Mouse (Mus musculus): ENCODE results near the gene Syt2. TPM values are rescaled to one million over a fixed set of nuclear protein-coding genes. Genes with fewer than 3 reads are reported as not detected.
A peak's percentile ranks its signal among the peaks of the same experiment; 100 is the strongest.

Gene Syt2
- polyA plus RNA-seq, 1 experiment from 2014 or later = 0.58 TPM

- H3K4me2 ChIP-seq (ENCODE audit: low read length) = no peak overlapping the region
- 0 out of 2 replicates have a peak, but pooled peaks cover 3% of the 10 kb centered on the region for H3K4me1 ChIP-seq (replicated peaks; ENCODE audit: insufficient read depth, low read length)
- H3K9me3 ChIP-seq (replicated peaks; ENCODE audit: low read length) = no peaks in the 10 kb centered on the region
- DNase-seq (ENCODE audit: low spot score) (no peak), ATAC-seq (replicated peaks; ENCODE audit: low FRiP score, low read depth) (no peak)
- H3K4me3 ChIP-seq (replicated peaks; ENCODE audit: low read depth, low read length) = no peak overlapping the region
- H3K27ac ChIP-seq = no peak overlapping the region
- no peak for TF ChIP-seq CTCF (IDR thresholded peaks at IDR 0.05; ENCODE audit: low read depth)
- no peaks in the 10 kb centered on the region for H3K27me3 ChIP-seq (ENCODE audit: insufficient read depth, low read length)
- H3K9ac ChIP-seq (ENCODE audit: low read depth, low read length) = no peak overlapping the region
- 77% methylated on average over 3 of the region's 3 CpGs for WGBS
- H3K36me3 ChIP-seq (ENCODE audit: insufficient read depth, low read length) = peaks cover 12% of the 10 kb centered on the region; the same call in 1 of the 2 replicates
Measured at GRCm38 (mm10) chr1:134636245-134636644, 10.2 kb upstream of the Syt2 start.

GRCm38 (mm10) chr1:134636684-134637083 lies 9.8 kb upstream of the Syt2 start:
- 0 out of 2 replicates have a peak, but pooled peaks have one; percentile 22 for ATAC-seq (replicated peaks; ENCODE audit: low FRiP score, low read depth)
- no peaks in the 10 kb centered on the region for H3K27me3 ChIP-seq (ENCODE audit: insufficient read depth, low read length)
- no peak overlapping the region for H3K4me3 ChIP-seq (replicated peaks; ENCODE audit: low read depth, low read length)
- DNase-seq (ENCODE audit: low spot score) = peak; percentile 75
- 12% methylated on average over 3 of the region's 3 CpGs for WGBS
- peaks cover 10% of the 10 kb centered on the region; the same call in 1 of the 2 replicates for H3K36me3 ChIP-seq (ENCODE audit: insufficient read depth, low read length)
- 0 out of 2 replicates have a peak, but pooled peaks cover 3% of the 10 kb centered on the region for H3K4me1 ChIP-seq (replicated peaks; ENCODE audit: insufficient read depth, low read length)
- no peaks in the 10 kb centered on the region for H3K9me3 ChIP-seq (replicated peaks; ENCODE audit: low read length)
- peak; percentile 79 for TF ChIP-seq CTCF (IDR thresholded peaks at IDR 0.05; ENCODE audit: low read depth)
- no peak overlapping the region for H3K27ac ChIP-seq
- no peak overlapping the region for H3K4me2 ChIP-seq (ENCODE audit: low read length)
- no peak overlapping the region for H3K9ac ChIP-seq (ENCODE audit: low read depth, low read length)

DNA sequence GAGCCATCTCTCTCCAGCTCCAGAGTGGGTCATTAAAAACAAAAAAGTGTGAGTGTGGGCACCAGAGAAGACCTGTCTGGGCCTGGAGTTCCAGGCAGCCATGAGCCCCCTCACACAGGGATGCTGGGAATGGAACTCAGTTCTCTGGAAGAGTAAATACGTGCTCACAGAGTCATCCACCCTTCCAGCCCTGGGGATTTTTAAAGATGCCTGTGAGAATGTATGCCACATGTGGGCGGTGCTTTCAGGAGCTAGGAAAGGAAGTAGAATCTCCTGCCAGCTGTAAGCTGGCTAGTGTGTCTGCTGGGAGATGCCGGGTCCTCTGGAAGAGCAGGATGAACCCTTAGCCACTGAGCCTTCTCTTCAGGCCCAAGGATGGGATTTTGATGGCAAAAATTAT lies 8.4 kb upstream of the Syt2 start:
- Histone ChIP-seq H3K4me2 (ENCODE audit: low read length) (no peak overlapping the region), H3K27ac (no peak overlapping the region), H3K9me3 (replicated peaks; ENCODE audit: low read length) (no peaks in the 10 kb centered on the region), H3K36me3 (ENCODE audit: insufficient read depth, low read length) (0 out of 2 replicates have a peak, but pooled peaks cover 8% of the 10 kb centered on the region), H3K27me3 (ENCODE audit: insufficient read depth, low read length) (no peaks in the 10 kb centered on the region), H3K4me3 (replicated peaks; ENCODE audit: low read depth, low read length) (no peak overlapping the region), H3K4me1 (replicated peaks; ENCODE audit: insufficient read depth, low read length) (0 out of 2 replicates have a peak, but pooled peaks cover 3% of the 10 kb centered on the region), H3K9ac (ENCODE audit: low read depth, low read length) (no peak overlapping the region)
- DNase-seq (ENCODE audit: low spot score) = no peak
- 21% methylated on average over 3 of the region's 3 CpGs for WGBS
- no peak for TF ChIP-seq CTCF (IDR thresholded peaks at IDR 0.05; ENCODE audit: low read depth)
- no peak for ATAC-seq (replicated peaks; ENCODE audit: low FRiP score, low read depth)

DNA sequence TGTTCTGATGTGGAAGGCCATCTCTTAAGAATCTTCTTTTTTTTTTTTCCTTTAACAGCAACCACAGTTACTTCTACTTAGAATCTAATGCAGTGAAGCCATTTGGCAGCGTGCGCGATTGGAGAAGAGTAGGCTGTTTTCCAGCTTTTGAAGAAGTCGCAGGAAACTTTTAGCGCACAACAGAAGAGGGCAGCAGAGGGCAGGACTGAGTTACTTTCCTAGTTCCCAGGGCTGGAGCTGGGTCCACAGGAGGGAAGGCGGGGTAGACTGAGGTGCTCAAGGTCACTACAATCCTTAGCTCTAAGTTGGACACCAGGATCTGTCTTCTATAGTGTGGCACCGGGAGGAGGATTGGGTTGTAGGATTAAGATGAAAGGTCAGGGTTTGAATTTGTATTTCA lies 8.0 kb upstream of the Syt2 start:
- H3K27me3 ChIP-seq (ENCODE audit: insufficient read depth, low read length) = no peaks in the 10 kb centered on the region
- ATAC-seq (replicated peaks; ENCODE audit: low FRiP score, low read depth) (no peak), DNase-seq (ENCODE audit: low spot score) (peak; percentile 84)
- H3K4me2 ChIP-seq (ENCODE audit: low read length) = no peak overlapping the region
- 0 out of 2 replicates have a peak, but pooled peaks cover 5% of the 10 kb centered on the region for H3K36me3 ChIP-seq (ENCODE audit: insufficient read depth, low read length)
- WGBS = 19% methylated on average over 7 of the region's 7 CpGs
- H3K27ac ChIP-seq = no peak overlapping the region
- TF ChIP-seq CTCF (IDR thresholded peaks at IDR 0.05; ENCODE audit: low read depth) = peak; percentile 76
- no peak overlapping the region for H3K4me3 ChIP-seq (replicated peaks; ENCODE audit: low read depth, low read length)
- 0 out of 2 replicates have a peak, but pooled peaks cover 3% of the 10 kb centered on the region for H3K4me1 ChIP-seq (replicated peaks; ENCODE audit: insufficient read depth, low read length)
- H3K9ac ChIP-seq (ENCODE audit: low read depth, low read length) = no peak overlapping the region
- no peaks in the 10 kb centered on the region for H3K9me3 ChIP-seq (replicated peaks; ENCODE audit: low read length)

GRCm38 (mm10) chr1:134639460-134639859 lies 7.0 kb upstream of the Syt2 start:
- Histone ChIP-seq H3K36me3 (ENCODE audit: insufficient read depth, low read length) (0 out of 2 replicates have a peak, but pooled peaks cover 3% of the 10 kb centered on the region), H3K27ac (no peak overlapping the region), H3K9me3 (replicated peaks; ENCODE audit: low read length) (no peaks in the 10 kb centered on the region), H3K9ac (ENCODE audit: low read depth, low read length) (no peak overlapping the region), H3K4me1 (replicated peaks; ENCODE audit: insufficient read depth, low read length) (0 out of 2 replicates have a peak, but pooled peaks cover 3% of the 10 kb centered on the region), H3K27me3 (ENCODE audit: insufficient read depth, low read length) (no peaks in the 10 kb centered on the region), H3K4me3 (replicated peaks; ENCODE audit: low read depth, low read length) (no peak overlapping the region), H3K4me2 (ENCODE audit: low read length) (no peak overlapping the region)
- 77% methylated on average over 6 of the region's 6 CpGs for WGBS
- ATAC-seq (replicated peaks; ENCODE audit: low FRiP score, low read depth) = no peak
- no peak for DNase-seq (ENCODE audit: low spot score)
- no peak for TF ChIP-seq CTCF (IDR thresholded peaks at IDR 0.05; ENCODE audit: low read depth)

GRCm38 (mm10) chr1:134641507-134641906 lies 5.0 kb upstream of the Syt2 start:
- WGBS = 27% methylated on average over 3 of the region's 3 CpGs

More at GRCm38 (mm10) chr1:134641507-134641906, 5.0 kb upstream of the Syt2 start:
- ATAC-seq (replicated peaks; ENCODE audit: low FRiP score, low read depth) = no peak
- peaks cover 12% of the 10 kb centered on the region; the same call in 1 of the 2 replicates for H3K27me3 ChIP-seq (ENCODE audit: insufficient read depth, low read length)
- no peaks in the 10 kb centered on the region for H3K9me3 ChIP-seq (replicated peaks; ENCODE audit: low read length)
- H3K9ac ChIP-seq (ENCODE audit: low read depth, low read length) = no peak overlapping the region
- peak; percentile 59 for TF ChIP-seq CTCF (IDR thresholded peaks at IDR 0.05; ENCODE audit: low read depth)
- H3K27ac ChIP-seq = no peak overlapping the region
- no peak for DNase-seq (ENCODE audit: low spot score)
- H3K4me3 ChIP-seq (replicated peaks; ENCODE audit: low read depth, low read length) = no peak overlapping the region
- H3K4me2 ChIP-seq (ENCODE audit: low read length) = no peak overlapping the region
- peaks cover 6% of the 10 kb centered on the region; the same call in 1 of the 2 replicates for H3K4me1 ChIP-seq (replicated peaks; ENCODE audit: insufficient read depth, low read length)
- no peaks in the 10 kb centered on the region for H3K36me3 ChIP-seq (ENCODE audit: insufficient read depth, low read length)
